ENCODE assay signal across 22 mouse cellular contexts in genomic region chr10:56215797-56216196, GRCm38 (mm10).
"Had no signal": no experiment of that assay in that cellular context is flagged by ENCODE, and none has a peak within 500 bp of the region (broad histone marks: within the 10 kb centered on the region; RNA-seq: fewer than 3 reads in every experiment).

No protein-coding gene starts in this region.

- H3K9me3 ChIP-seq: lung, embryonic 15.5 days; midbrain, embryonic 10.5 days; midbrain, embryonic 12.5 days; neural tube, embryonic 13.5 days; neural tube, embryonic 15.5 days had no signal

- H3K4me2 ChIP-seq: lung, embryonic 15.5 days; midbrain, embryonic 12.5 days; neural tube, embryonic 13.5 days; neural tube, embryonic 15.5 days had no signal

- H3K4me3 ChIP-seq: lung, embryonic 15.5 days; midbrain, embryonic 10.5 days; midbrain, embryonic 12.5 days; myocyte; neural tube, embryonic 13.5 days; neural tube, embryonic 15.5 days had no signal

- ATAC-seq: liver, postnatal 0 days; lung, postnatal 0 days; midbrain, embryonic 16.5 days had no signal

- H3K36me3 ChIP-seq: lung, embryonic 15.5 days; midbrain, embryonic 12.5 days; neural tube, embryonic 15.5 days had no signal

- DNase-seq: liver, postnatal 0 days; lung, adult 2 months; lung, postnatal 14 days; lung, postnatal 36 days; midbrain, embryonic 14.5 days; retina, postnatal 1 day; right cerebral cortex, adult 18-20 months; right cerebral cortex, postnatal 25 days; right cerebral cortex, postnatal 4 days; spleen, adult 18-20 months; thymus, adult 18-20 months; thymus, postnatal 14 days; thymus, postnatal 36 days had no signal

- H3K27me3 ChIP-seq: lung, embryonic 15.5 days; midbrain, embryonic 12.5 days; neural tube, embryonic 13.5 days; neural tube, embryonic 15.5 days had no signal

- H3K4me1 ChIP-seq: lung, embryonic 15.5 days; midbrain, embryonic 10.5 days; midbrain, embryonic 12.5 days; neural tube, embryonic 13.5 days; neural tube, embryonic 15.5 days had no signal

- H3K27ac ChIP-seq: lung, embryonic 15.5 days; macrophage; midbrain, embryonic 10.5 days; midbrain, embryonic 12.5 days; neural tube, embryonic 13.5 days; neural tube, embryonic 15.5 days had no signal

- H3K9ac ChIP-seq: liver, postnatal 0 days; lung, embryonic 15.5 days; midbrain, embryonic 12.5 days; neural tube, embryonic 13.5 days; neural tube, embryonic 15.5 days had no signal
